Mouse (Mus musculus) MEL (cell line): Measurements from ENCODE around the gene Runx3.

Experiments
- CHD1 ChIP-seq: IDR thresholded peaks from 2 replicates; pipeline ENCODE4 v1.6.1; 2012; ENCODE audit warnings: low read depth, mild to moderate bottlenecking, inconsistent platforms, low read length, improper control_type of control experiment
- CTCF ChIP-seq, 3 experiments: IDR thresholded peaks in 2 of 3; conservative IDR thresholded peaks in 1 of 3; 2 replicates each; pipeline ENCODE4 v1.5.1; 2011 to 2012; ENCODE audit warnings: low read length in 3 of 3, low read depth in 2 of 3, mild to moderate bottlenecking in 2 of 3, improper control_type of control experiment in 1 of 3, inconsistent platforms in 1 of 3, mixed read lengths in 1 of 3, moderate library complexity in 1 of 3; ENCODE audit not compliant: control insufficient read depth in 1 of 3, insufficient read depth in 1 of 3, poor library complexity in 1 of 3, severe bottlenecking in 1 of 3
- ELF1 ChIP-seq: IDR thresholded peaks from 2 replicates; pipeline ENCODE4 v1.6.1; 2014; ENCODE audit warnings: low read depth, mild to moderate bottlenecking, inconsistent platforms, low read length, improper control_type of control experiment, moderate library complexity
- EP300 ChIP-seq, 2 experiments: IDR thresholded peaks; 2 replicates each; pipeline ENCODE4 v1.6.1; 2011; ENCODE audit warnings: improper control_type of control experiment in 2 of 2, low read length in 2 of 2, low read depth in 1 of 2, mild to moderate bottlenecking in 1 of 2
- HCFC1 ChIP-seq: IDR thresholded peaks from 2 replicates; pipeline ENCODE4 v1.6.1; 2012; ENCODE audit warnings: low read depth, mild to moderate bottlenecking, inconsistent platforms, low read length, improper control_type of control experiment, moderate library complexity
- JUND ChIP-seq: IDR thresholded peaks from 2 replicates; pipeline ENCODE4 v1.6.1; 2011; ENCODE audit warnings: low read depth, mild to moderate bottlenecking, improper control_type of control experiment, low read length
- KAT2A ChIP-seq: conservative IDR thresholded peaks from 2 replicates; pipeline ENCODE4 v1.6.1; 2012; ENCODE audit warnings: low read depth, low read length, improper control_type of control experiment, inconsistent platforms
- POLR2A ChIP-seq, 2 experiments: IDR thresholded peaks; 2 replicates each; pipeline ENCODE4 v1.6.1; 2011 to 2012; ENCODE audit warnings: low read length in 2 of 2, mild to moderate bottlenecking in 2 of 2, control low read depth in 1 of 2, improper control_type of control experiment in 1 of 2, low read depth in 1 of 2, moderate library complexity in 1 of 2; ENCODE audit not compliant: control insufficient read depth in 1 of 2, insufficient read depth in 1 of 2, poor library complexity in 1 of 2
- POLR2AphosphoS2 ChIP-seq: IDR thresholded peaks from 2 replicates; pipeline ENCODE4 v1.6.1; 2011; ENCODE audit warnings: low read length, improper control_type of control experiment
- SIN3A ChIP-seq: IDR thresholded peaks from 2 replicates; pipeline ENCODE4 v1.6.1; 2012; ENCODE audit warnings: low read length, improper control_type of control experiment, inconsistent platforms
- TAL1 ChIP-seq: IDR thresholded peaks from 2 replicates; pipeline ENCODE4 v1.6.1; 2012; ENCODE audit warnings: mild to moderate bottlenecking, inconsistent platforms, low read length, moderate library complexity, mixed read lengths
- TCF12 ChIP-seq: IDR thresholded peaks from 2 replicates; pipeline ENCODE4 v1.6.1; 2014; ENCODE audit warnings: low read depth, mild to moderate bottlenecking, inconsistent platforms, low read length, improper control_type of control experiment, moderate library complexity
- UBTF ChIP-seq: IDR thresholded peaks from 2 replicates; pipeline ENCODE4 v1.6.1; 2012; ENCODE audit warnings: low read depth, mild to moderate bottlenecking, inconsistent platforms, low read length, improper control_type of control experiment, moderate library complexity, borderline replicate concordance; ENCODE audit not compliant: insufficient read depth
- ZC3H11A ChIP-seq: IDR thresholded peaks from 2 replicates; pipeline ENCODE4 v1.6.1; 2012; ENCODE audit warnings: low read depth, mild to moderate bottlenecking, inconsistent platforms, low read length, improper control_type of control experiment

GRCm38 (mm10) chr4:135159663-135160062 lies 39.2 kb downstream of the Runx3 start:
- TF ChIP-seq JUND (no peak), CHD1 (no peak), CTCF (IDR thresholded peaks at IDR 0.05 in 2 of 3, conservative IDR thresholded peaks at IDR 0.05 in 1 of 3; ENCODE audit: control insufficient read depth in 1 of 3, insufficient read depth in 1 of 3, low read depth in 2 of 3, low read length in 3 of 3, poor library complexity in 1 of 3, severe bottlenecking in 1 of 3) (no peak), SIN3A (no peak), ELF1 (no peak), POLR2A (IDR thresholded peaks at IDR 0.05; ENCODE audit: control insufficient read depth in 1 of 2, insufficient read depth in 1 of 2, low read depth in 1 of 2, low read length in 2 of 2, poor library complexity in 1 of 2) (no peak), ZC3H11A (no peak), TCF12 (no peak), KAT2A (no peak), UBTF (no peak), HCFC1 (no peak), POLR2AphosphoS2 (no peak), EP300 (IDR thresholded peaks at IDR 0.05; ENCODE audit: low read depth in 1 of 2, low read length in 2 of 2) (no peak), TAL1 (no peak)
